Mouse (Mus musculus): ENCODE measurements around the gene Ptprn2. TPM values are rescaled to one million over a fixed set of nuclear protein-coding genes. Genes with fewer than 3 reads are reported as not detected.
"Not testable (repeated sequence)": the region's sequence is repeated elsewhere in the genome, so short reads cannot be mapped to it uniquely, and the experiment has no call there.

The Ptprn2 gene
- polyA plus RNA-seq, 1 experiment from 2014 or later: 10.4 TPM

DNA sequence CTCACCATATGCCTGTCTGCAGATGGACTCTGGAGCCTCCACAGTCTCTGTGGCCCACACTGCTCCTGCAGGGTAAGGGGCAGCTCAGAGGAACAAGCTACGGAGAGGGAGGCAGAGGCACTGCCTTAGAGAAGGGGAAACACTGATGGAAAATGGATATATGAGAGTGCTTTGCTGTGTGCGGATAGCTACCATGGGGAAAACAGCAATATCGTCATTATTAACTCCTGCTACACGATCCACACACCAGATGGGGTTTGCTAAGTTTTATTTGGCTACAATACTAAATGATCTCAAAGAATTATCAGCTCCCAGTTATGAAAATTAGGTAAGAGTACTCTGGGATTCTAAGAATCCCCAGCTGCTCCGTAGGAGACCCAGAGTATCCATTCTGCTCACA, 89.2 kb downstream of the Ptprn2 start:
- Histone ChIP-seq H3K4me3 (no peak overlapping the region), H3K9me3 (no peaks in the 10 kb centered on the region), H3K4me1 (0 out of 2 replicates have a peak, but pooled peaks cover 5% of the 10 kb centered on the region), H3K9ac (replicated peaks) (no peak overlapping the region), H3K27ac (replicated peaks) (peak overlapping the region; percentile 59; the same call in 1 of the 2 replicates), H3K27me3 (no peaks in the 10 kb centered on the region), H3K36me3 (no peaks in the 10 kb centered on the region), H3K4me2 (replicated peaks) (no peak overlapping the region)
- WGBS: 64% methylated on average over 5 of the region's 5 CpGs
- no peak; the same call in 1 of the 2 replicates for ATAC-seq (replicated peaks)

DNA sequence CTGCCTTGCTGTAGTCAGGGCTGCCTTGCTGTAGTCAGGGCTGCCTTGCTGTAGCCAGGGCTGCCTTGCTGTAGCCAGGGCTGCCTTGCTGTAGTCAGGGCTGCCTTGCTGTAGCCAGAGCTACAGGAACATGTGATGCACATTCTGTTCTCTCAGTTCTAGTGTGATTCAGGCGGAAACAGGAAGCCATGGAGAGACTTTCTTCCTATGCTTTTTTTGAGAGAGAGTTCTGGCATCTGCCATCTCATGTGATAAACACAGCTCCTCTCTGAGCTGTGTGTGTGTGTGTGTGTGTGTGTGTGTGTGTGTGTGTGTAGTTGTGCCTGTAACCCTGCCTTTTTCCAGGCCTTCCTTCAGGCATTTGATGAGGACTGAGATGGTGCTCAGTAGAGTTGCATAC, 92.4 kb downstream of the Ptprn2 start:
- not testable (repeated sequence) for ATAC-seq (replicated peaks); H3K4me2 ChIP-seq (replicated peaks); H3K9ac ChIP-seq (replicated peaks)

GRCm38 (mm10) chr12:116580827-116581544, 95.5 kb downstream of the Ptprn2 start:
- Histone ChIP-seq H3K36me3 (no peaks in the 10 kb centered on the region), H3K4me2 (replicated peaks) (no peak overlapping the region), H3K27ac (replicated peaks) (peak overlapping the region; percentile 41), H3K9me3 (no peaks in the 10 kb centered on the region), H3K27me3 (no peaks in the 10 kb centered on the region), H3K4me3 (no peak overlapping the region), H3K9ac (replicated peaks) (no peak overlapping the region), H3K4me1 (peaks cover 18% of the 10 kb centered on the region)
- WGBS: 58% methylated on average over 8 of the region's 8 CpGs
- peak; percentile 17; the same call in 1 of the 2 replicates for ATAC-seq (replicated peaks)

More for the DNA sequence above, 92.4 kb downstream of the Ptprn2 start:
- H3K27me3 ChIP-seq, H3K9me3 ChIP-seq, H3K4me3 ChIP-seq, H3K36me3 ChIP-seq: not testable (repeated sequence)
- 65% methylated on average over 1 of the region's 1 CpGs for WGBS
- peaks cover 18% of the 10 kb centered on the region for H3K4me1 ChIP-seq
- H3K27ac ChIP-seq (replicated peaks): peak overlapping the region; percentile 46

GRCm38 (mm10) chr12:116581864-116582263, 96.3 kb downstream of the Ptprn2 start:
- no peaks in the 10 kb centered on the region for H3K36me3 ChIP-seq
- H3K27ac ChIP-seq (replicated peaks): peak overlapping the region; percentile 41
- no peaks in the 10 kb centered on the region for H3K9me3 ChIP-seq
- H3K4me2 ChIP-seq (replicated peaks): no peak overlapping the region
- no peak overlapping the region for H3K4me3 ChIP-seq
- peak; percentile 86 for ATAC-seq (replicated peaks)
- H3K9ac ChIP-seq (replicated peaks): no peak overlapping the region
- peaks cover 18% of the 10 kb centered on the region for H3K4me1 ChIP-seq
- H3K27me3 ChIP-seq: no peaks in the 10 kb centered on the region

DNA sequence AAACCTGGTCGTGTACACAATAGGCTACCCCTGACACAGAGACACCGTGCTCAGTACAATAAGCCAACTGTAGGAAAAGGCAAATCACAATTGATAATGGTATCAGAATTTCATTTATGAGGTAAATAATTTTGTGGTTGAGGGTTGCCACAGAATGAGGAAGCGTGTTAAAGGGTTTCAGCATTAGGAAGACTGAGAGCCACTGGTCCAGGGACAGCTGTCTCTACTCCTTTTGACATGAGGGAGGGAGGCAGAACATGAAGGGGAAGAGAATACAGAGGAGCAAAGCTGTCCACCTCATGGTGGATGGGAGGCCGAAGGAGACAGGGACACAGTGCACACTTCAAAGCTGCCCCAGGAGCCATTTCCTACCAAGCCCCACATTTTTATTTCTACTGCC, 97.3 kb downstream of the Ptprn2 start:
- H3K27me3 ChIP-seq: no peaks in the 10 kb centered on the region
- WGBS: 93% methylated on average over 4 of the region's 4 CpGs
- H3K4me1 ChIP-seq: peaks cover 18% of the 10 kb centered on the region
- no peak overlapping the region for H3K9ac ChIP-seq (replicated peaks)
- H3K4me3 ChIP-seq: no peak overlapping the region
- no peaks in the 10 kb centered on the region for H3K9me3 ChIP-seq
- no peak overlapping the region for H3K27ac ChIP-seq (replicated peaks)
- H3K4me2 ChIP-seq (replicated peaks): no peak overlapping the region
- no peaks in the 10 kb centered on the region for H3K36me3 ChIP-seq
- ATAC-seq (replicated peaks): no peak

GRCm38 (mm10) chr12:116585001-116585400, 99.5 kb downstream of the Ptprn2 start:
- Histone ChIP-seq H3K9me3 (no peaks in the 10 kb centered on the region), H3K4me2 (replicated peaks) (no peak overlapping the region), H3K4me3 (no peak overlapping the region), H3K4me1 (peaks cover 13% of the 10 kb centered on the region), H3K9ac (replicated peaks) (no peak overlapping the region), H3K27me3 (no peaks in the 10 kb centered on the region), H3K36me3 (no peaks in the 10 kb centered on the region), H3K27ac (replicated peaks) (no peak overlapping the region)
- 14% methylated on average over 5 of the region's 5 CpGs for WGBS
- ATAC-seq (replicated peaks): no peak

- Histone ChIP-seq H3K9ac (replicated peaks) (no peak overlapping the region), H3K27ac (replicated peaks) (no peak overlapping the region), H3K4me2 (replicated peaks) (no peak overlapping the region), H3K4me1 (peaks cover 9% of the 10 kb centered on the region), H3K36me3 (no peaks in the 10 kb centered on the region), H3K9me3 (no peaks in the 10 kb centered on the region), H3K4me3 (no peak overlapping the region), H3K27me3 (no peaks in the 10 kb centered on the region)
- no peak for ATAC-seq (replicated peaks)
- 95% methylated on average over 2 of the region's 2 CpGs for WGBS
Observed at GRCm38 (mm10) chr12:116586167-116586566, 100.6 kb downstream of the Ptprn2 start.

DNA sequence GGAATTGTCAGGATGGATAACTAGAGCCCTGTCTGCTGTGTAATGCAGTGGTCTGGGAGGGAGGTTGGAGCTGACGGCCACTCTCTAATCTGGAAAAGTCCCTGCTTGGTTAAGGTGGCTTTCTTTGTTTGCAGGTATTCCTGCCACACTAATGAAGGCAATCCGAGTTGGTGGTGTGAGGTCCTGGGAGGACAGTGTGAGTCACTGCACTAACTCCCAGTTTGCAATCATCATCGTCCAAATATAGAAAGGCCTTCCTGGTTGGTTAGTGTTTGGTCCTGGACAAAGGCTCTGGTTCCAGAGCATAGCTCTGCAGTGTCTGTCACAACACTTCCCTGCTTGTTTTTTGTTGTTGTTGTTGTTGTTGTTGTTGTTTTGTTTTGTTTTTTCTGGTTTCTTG, 102.0 kb downstream of the Ptprn2 start:
- ATAC-seq (replicated peaks): no peak
- H3K36me3 ChIP-seq: no peaks in the 10 kb centered on the region
- WGBS: 73% methylated on average over 3 of the region's 3 CpGs
- H3K4me3 ChIP-seq: no peak overlapping the region
- H3K4me1 ChIP-seq: no peaks in the 10 kb centered on the region
- no peak overlapping the region for H3K4me2 ChIP-seq (replicated peaks)
- no peak overlapping the region for H3K27ac ChIP-seq (replicated peaks)
- no peaks in the 10 kb centered on the region for H3K27me3 ChIP-seq
- no peaks in the 10 kb centered on the region for H3K9me3 ChIP-seq
- no peak overlapping the region for H3K9ac ChIP-seq (replicated peaks)

DNA sequence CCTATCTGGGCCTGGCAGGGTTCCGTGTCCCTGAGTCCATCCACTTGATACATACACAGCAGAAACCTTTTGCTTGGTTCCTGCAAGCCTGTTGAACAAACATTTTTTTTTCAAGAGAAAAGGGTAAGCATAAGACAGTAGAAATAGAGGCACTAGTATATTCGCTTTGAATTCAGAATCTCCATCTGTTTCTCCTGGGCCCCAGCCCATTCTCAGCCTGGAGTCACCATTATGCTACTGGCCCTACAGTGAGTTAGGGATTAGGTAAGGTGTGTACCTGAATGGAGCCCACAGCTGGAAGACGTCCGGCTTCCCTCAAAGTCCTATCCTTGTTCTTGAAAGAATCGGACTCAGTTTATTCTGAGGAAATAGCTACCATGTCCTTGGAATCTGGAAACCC, 104.6 kb downstream of the Ptprn2 start:
- H3K36me3 ChIP-seq: no peaks in the 10 kb centered on the region
- no peak overlapping the region for H3K9ac ChIP-seq (replicated peaks)
- no peaks in the 10 kb centered on the region for H3K9me3 ChIP-seq
- no peak overlapping the region for H3K27ac ChIP-seq (replicated peaks)
- ATAC-seq (replicated peaks): no peak
- no peak overlapping the region for H3K4me3 ChIP-seq
- WGBS: 88% methylated on average over 5 of the region's 5 CpGs
- H3K27me3 ChIP-seq: no peaks in the 10 kb centered on the region
- no peak overlapping the region for H3K4me2 ChIP-seq (replicated peaks)
- H3K4me1 ChIP-seq: 0 out of 2 replicates have a peak, but pooled peaks cover 5% of the 10 kb centered on the region

GRCm38 (mm10) chr12:116594457-116594856, 108.9 kb downstream of the Ptprn2 start:
- Histone ChIP-seq H3K4me1 (peaks cover 21% of the 10 kb centered on the region), H3K9ac (replicated peaks) (no peak overlapping the region), H3K36me3 (no peaks in the 10 kb centered on the region), H3K9me3 (no peaks in the 10 kb centered on the region), H3K4me3 (no peak overlapping the region), H3K27ac (replicated peaks) (peak overlapping the region; percentile 68), H3K4me2 (replicated peaks) (no peak overlapping the region), H3K27me3 (no peaks in the 10 kb centered on the region)
- WGBS: 77% methylated on average over 8 of the region's 8 CpGs
- peak; percentile 32; the same call in 1 of the 2 replicates for ATAC-seq (replicated peaks)

GRCm38 (mm10) chr12:116594866-116595610, 109.5 kb downstream of the Ptprn2 start:
- Histone ChIP-seq H3K36me3 (no peaks in the 10 kb centered on the region), H3K4me2 (replicated peaks) (no peak overlapping the region), H3K27ac (replicated peaks) (peak overlapping the region; percentile 68), H3K9ac (replicated peaks) (no peak overlapping the region), H3K4me3 (no peak overlapping the region), H3K27me3 (no peaks in the 10 kb centered on the region), H3K9me3 (no peaks in the 10 kb centered on the region), H3K4me1 (peaks cover 26% of the 10 kb centered on the region)
- ATAC-seq (replicated peaks): no peak
- 89% methylated on average over 7 of the region's 7 CpGs for WGBS

DNA sequence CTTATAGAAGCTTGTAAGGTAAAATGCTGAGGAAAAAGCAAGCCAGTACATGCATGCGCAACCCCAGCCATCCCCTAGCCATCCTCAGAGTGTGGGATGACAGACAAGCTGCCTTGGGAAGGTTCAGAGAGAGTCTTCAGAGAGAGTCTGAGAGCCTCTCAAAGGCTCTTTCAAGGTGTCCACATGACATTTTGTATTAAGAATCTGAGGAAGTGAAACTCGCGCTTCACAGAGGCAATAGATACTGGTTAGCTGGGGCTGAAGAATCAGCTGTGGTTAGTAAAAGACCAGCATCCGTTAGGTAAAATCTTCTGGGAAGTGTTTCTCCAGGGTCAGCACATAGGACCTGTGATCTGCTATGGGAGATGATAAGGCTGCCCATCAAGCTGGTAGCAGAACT, 110.2 kb downstream of the Ptprn2 start:
- Histone ChIP-seq H3K36me3 (no peaks in the 10 kb centered on the region), H3K9ac (replicated peaks) (no peak overlapping the region), H3K4me2 (replicated peaks) (no peak overlapping the region), H3K27me3 (no peaks in the 10 kb centered on the region), H3K27ac (replicated peaks) (no peak overlapping the region), H3K4me1 (peaks cover 30% of the 10 kb centered on the region), H3K4me3 (no peak overlapping the region), H3K9me3 (no peaks in the 10 kb centered on the region)
- WGBS: 96% methylated on average over 4 of the region's 4 CpGs
- no peak for ATAC-seq (replicated peaks)
